Mouse (Mus musculus): ENCODE results near the gene Enthd1. TPM values are rescaled to one million over a fixed set of nuclear protein-coding genes. Genes with fewer than 3 reads are reported as not detected.

The Enthd1 gene
- total and polyA plus RNA-seq, 3 experiments: not detected

GRCm38 (mm10) chr15:80413988-80414721, 150.8 kb downstream of the Enthd1 start:
- dilution Hi-C loops (cut with MboI; ENCODE audit: extremely low pct_ligation_motif_present, extremely low pct_unique_long_range_greater_than_20kb, low sequenced_read_pairs): no loop called here

GRCm38 (mm10) chr15:80413070-80413469, 151.9 kb downstream of the Enthd1 start:
- Histone ChIP-seq H3K27me3 (replicated peaks) (peaks cover 90% of the 10 kb centered on the region), H3K4me2 (ENCODE audit: insufficient read depth, low read depth, poor library complexity, severe bottlenecking) (no peak overlapping the region), H3K4me3 (replicated peaks in 1 of 3; ENCODE audit: low read depth in 2 of 3, low read length in 2 of 3, poor library complexity in 1 of 3) (no peak overlapping the region), H3K9me3 (replicated peaks; ENCODE audit: low read length) (no peaks in the 10 kb centered on the region), H3K27ac (ENCODE audit: insufficient read depth, low read depth) (no peak overlapping the region), H3K79me2 (replicated peaks; ENCODE audit: control insufficient read depth, extremely low read depth, insufficient read depth, poor library complexity, severe bottlenecking) (no peaks in the 10 kb centered on the region), H3K36me3 (replicated peaks in 1 of 2; ENCODE audit: control insufficient read depth in 1 of 2, insufficient read depth in 1 of 2, low read length in 1 of 2) (no peaks in the 10 kb centered on the region), H3K9ac (ENCODE audit: insufficient read depth, low read depth) (no peak overlapping the region), H3K4me1 (ENCODE audit: control insufficient read depth in 1 of 2, insufficient read depth in 2 of 2) (no peaks in the 10 kb centered on the region)
- dilution Hi-C loops (cut with MboI; ENCODE audit: extremely low pct_ligation_motif_present, extremely low pct_unique_long_range_greater_than_20kb, low sequenced_read_pairs): no loop called here
- no peak for TF ChIP-seq MAZ (IDR thresholded peaks at IDR 0.05; ENCODE audit: low read depth, low read length)
- TF ChIP-seq HCFC1 (IDR thresholded peaks at IDR 0.05; ENCODE audit: low read depth, low read length): no peak
- no peak for TF ChIP-seq KAT2A (IDR thresholded peaks at IDR 0.05; ENCODE audit: insufficient replicate concordance, low read length)
- TF ChIP-seq USF1 (IDR thresholded peaks at IDR 0.05; ENCODE audit: low read depth, low read length): no peak
- no peak for TF ChIP-seq UBTF (IDR thresholded peaks at IDR 0.05; ENCODE audit: low read depth, low read length)
- in situ Hi-C loops (cut with MboI; ENCODE audit: low pct_ligation_motif_present, low pct_unique_long_range_greater_than_20kb, low sequenced_read_pairs): no loop called here
- no peak for DNase-seq (ENCODE audit: extremely low read depth)

More at GRCm38 (mm10) chr15:80413988-80414721, 150.8 kb downstream of the Enthd1 start:
- Histone ChIP-seq H3K4me2 (ENCODE audit: insufficient read depth, low read depth, poor library complexity, severe bottlenecking) (no peak overlapping the region), H3K79me2 (replicated peaks; ENCODE audit: control insufficient read depth, extremely low read depth, insufficient read depth, poor library complexity, severe bottlenecking) (no peaks in the 10 kb centered on the region), H3K27ac (ENCODE audit: insufficient read depth, low read depth) (no peak overlapping the region), H3K9me3 (replicated peaks; ENCODE audit: low read length) (no peaks in the 10 kb centered on the region), H3K4me3 (replicated peaks in 1 of 3; ENCODE audit: low read depth in 2 of 3, low read length in 2 of 3, poor library complexity in 1 of 3) (no peak overlapping the region), H3K36me3 (replicated peaks in 1 of 2; ENCODE audit: control insufficient read depth in 1 of 2, insufficient read depth in 1 of 2, low read length in 1 of 2) (no peaks in the 10 kb centered on the region), H3K4me1 (ENCODE audit: control insufficient read depth in 1 of 2, insufficient read depth in 2 of 2) (no peaks in the 10 kb centered on the region), H3K9ac (ENCODE audit: insufficient read depth, low read depth) (no peak overlapping the region), H3K27me3 (replicated peaks) (peaks cover 87% of the 10 kb centered on the region)
- DNase-seq (ENCODE audit: extremely low read depth): no peak
- in situ Hi-C loops (cut with MboI; ENCODE audit: low pct_ligation_motif_present, low pct_unique_long_range_greater_than_20kb, low sequenced_read_pairs): no loop called here
- no peak for TF ChIP-seq MYC (IDR thresholded peaks at IDR 0.05; ENCODE audit: low read depth, low read length)
- TF ChIP-seq MAZ (IDR thresholded peaks at IDR 0.05; ENCODE audit: low read depth, low read length): no peak
- no peak for TF ChIP-seq POLR2AphosphoS2 (IDR thresholded peaks at IDR 0.05; ENCODE audit: low read depth, low read length)
- no peak for TF ChIP-seq BHLHE40 (IDR thresholded peaks at IDR 0.05; ENCODE audit: low read depth, low read length)
- TF ChIP-seq EP300 (IDR thresholded peaks at IDR 0.05; ENCODE audit: low read length): no peak
- no peak for TF ChIP-seq POLR2A (IDR thresholded peaks at IDR 0.05; ENCODE audit: low read depth, low read length)
- TF ChIP-seq JUND (conservative IDR thresholded peaks at IDR 0.05; ENCODE audit: low read depth, low read length): no peak
- no peak for TF ChIP-seq SIN3A (IDR thresholded peaks at IDR 0.05; ENCODE audit: low read length)
- no peak for TF ChIP-seq E2F4 (IDR thresholded peaks at IDR 0.05; ENCODE audit: insufficient replicate concordance, low read depth, low read length)
- TF ChIP-seq NRF1 (IDR thresholded peaks at IDR 0.05; ENCODE audit: low read depth, low read length): no peak
- no peak for TF ChIP-seq SMC3 (IDR thresholded peaks at IDR 0.05; ENCODE audit: low read depth, low read length)

Measured in CH12.LX (cell line).